Mouse (Mus musculus) heart, embryonic 11.5 days (tissue): ENCODE data around the gene Cpn1. TPM values are rescaled to one million over a fixed set of nuclear protein-coding genes. Genes with fewer than 3 reads are reported as not detected.

Source experiments
- ATAC-seq: fragments of 200-750 bp; cut with Nextera tagmentation; replicated peaks from 2 replicates; pipeline ENCODE4 v1.8.0; 2017; ENCODE audit warnings: moderate library complexity; ENCODE audit not compliant: insufficient number of reproducible peaks, low FRiP score, low TSS enrichment
- H3K27ac ChIP-seq: fragments of 300-500 bp; sonication (generic); 2 replicates; pipeline ENCODE4 v1.5.1; 2014; ENCODE audit warnings: mild to moderate bottlenecking, low read depth, low read length
- H3K27me3 ChIP-seq: fragments of 300-500 bp; sonication (generic); 2 replicates; pipeline ENCODE4 v1.6.1; 2014; ENCODE audit warnings: mild to moderate bottlenecking, low read length, mixed read lengths; ENCODE audit not compliant: control insufficient read depth, insufficient read depth
- H3K36me3 ChIP-seq: fragments of 300-500 bp; sonication (generic); 2 replicates; pipeline ENCODE4 v1.6.1; 2014; ENCODE audit warnings: mild to moderate bottlenecking, low read length, moderate library complexity, mixed read lengths; ENCODE audit not compliant: control insufficient read depth, insufficient read depth
- H3K4me1 ChIP-seq: fragments of 300-500 bp; sonication (generic); 2 replicates; pipeline ENCODE4 v1.6.1; 2014; ENCODE audit warnings: low read length; ENCODE audit not compliant: control insufficient read depth, insufficient read depth
- H3K4me2 ChIP-seq: fragments of 300-500 bp; sonication (generic); 2 replicates; pipeline ENCODE4 v1.6.1; 2014; ENCODE audit warnings: mild to moderate bottlenecking, moderate library complexity
- H3K4me3 ChIP-seq: fragments of 300-500 bp; sonication (generic); 2 replicates; pipeline ENCODE4 v1.5.1; 2014; ENCODE audit warnings: low read depth, low read length
- H3K9ac ChIP-seq: fragments of 300-500 bp; sonication (generic); 2 replicates; pipeline ENCODE4 v1.6.1; 2014; ENCODE audit warnings: mild to moderate bottlenecking, low read depth, low read length, moderate library complexity
- H3K9me3 ChIP-seq: fragments of 300-500 bp; sonication (generic); replicated peaks from 2 replicates; pipeline ENCODE4 v1.6.1; 2016; ENCODE audit warnings: low read length; ENCODE audit not compliant: control insufficient read depth
- WGBS: fragments of 180-500 bp; shearing (Covaris S2); extraction: QIAGEN DNeasy Blood & Tissue Kit; methylation state at CpG from one replicate; pipeline ENCODE4 v1.1.7; 2014; ENCODE audit not compliant: insufficient replicate concordance; 5-methylcytosine and 5-hydroxymethylcytosine counted together
- polyA plus RNA-seq: library from polyadenylated mRNA; unstranded; fragments of >200 nt; fragmentation: Nextera tagmentation; extraction: Ambion mirVana; gene quantifications from 2 replicates; pipeline ENCODE4 v1.2.1, GENCODE M21; 2014

Gene Cpn1
- polyA plus RNA-seq, 1 experiment from 2014 or later, result 2.0 TPM

DNA sequence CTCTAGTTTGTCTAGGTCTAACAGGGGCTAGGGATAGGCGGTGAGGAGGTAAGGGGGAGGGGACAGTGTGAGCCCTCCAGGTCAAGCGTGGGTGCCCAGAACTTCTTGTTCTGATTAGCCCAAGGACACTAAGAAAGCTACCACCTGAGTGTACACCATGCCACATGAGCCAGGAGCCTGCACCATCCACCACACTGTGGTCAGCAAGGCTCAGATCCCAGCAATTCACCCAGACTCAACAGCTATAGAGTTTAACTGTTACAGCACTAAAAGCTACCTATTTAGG, 69.0 kb downstream of the Cpn1 start:
- H3K4me3 ChIP-seq, result no peak overlapping the region

DNA sequence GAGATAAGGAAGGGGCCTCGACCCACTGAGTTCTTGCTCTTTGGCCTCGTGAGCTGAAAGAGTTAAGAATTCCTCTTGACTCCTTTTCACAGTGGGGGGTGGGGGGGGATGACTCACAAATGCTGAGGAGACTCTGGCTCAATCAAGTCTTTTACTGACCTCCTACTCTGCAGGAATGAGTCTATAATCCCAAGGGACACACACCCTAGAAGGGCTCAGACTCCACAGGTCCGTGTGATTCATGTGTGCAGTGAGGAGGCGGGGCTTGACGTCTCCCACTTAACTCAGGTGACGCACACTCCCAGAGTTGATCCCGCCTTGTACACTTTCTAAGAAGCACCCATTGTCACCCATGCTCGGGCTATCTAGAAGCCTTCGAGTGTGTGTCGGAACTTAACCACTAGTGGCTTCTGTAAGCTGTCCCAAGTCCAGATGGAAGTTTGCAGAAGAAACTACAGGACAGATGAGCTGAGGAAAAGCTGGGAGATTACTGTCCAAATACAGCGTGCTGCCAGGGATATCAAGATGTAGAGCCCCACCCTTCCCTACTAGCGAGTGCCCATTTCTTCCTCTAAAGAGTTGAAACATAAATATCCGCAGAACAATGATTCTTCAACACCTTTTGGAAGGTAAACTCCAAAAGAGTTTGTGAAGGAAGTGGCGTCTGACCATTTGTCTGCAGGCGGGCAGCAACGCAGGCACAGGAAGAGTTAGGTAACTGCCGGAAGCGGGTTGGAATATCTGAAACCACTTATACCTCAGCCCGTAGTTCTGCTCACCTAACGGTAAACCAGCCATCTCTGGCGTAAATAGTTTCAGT, 69.6 kb downstream of the Cpn1 start:
- H3K27me3 ChIP-seq, result no peaks in the 10 kb centered on the region
- no peak overlapping the region for H3K27ac ChIP-seq
- peak overlapping the region; percentile 56 for H3K4me2 ChIP-seq
- H3K4me3 ChIP-seq, result no peak overlapping the region
- peaks cover 36% of the 10 kb centered on the region for H3K4me1 ChIP-seq
- 0 out of 2 replicates have a peak, but pooled peaks have one; percentile 39 for ATAC-seq
- H3K36me3 ChIP-seq, result no peaks in the 10 kb centered on the region
- no peak overlapping the region for H3K9ac ChIP-seq
- H3K9me3 ChIP-seq, result no peaks in the 10 kb centered on the region
- 33% methylated on average over 21 of the region's 21 CpGs for WGBS

More for the DNA sequence above, 69.0 kb downstream of the Cpn1 start:
- no peak overlapping the region for H3K27ac ChIP-seq
- H3K4me2 ChIP-seq, result peak overlapping the region; percentile 56
- 65% methylated on average over 2 of the region's 2 CpGs for WGBS
- no peaks in the 10 kb centered on the region for H3K27me3 ChIP-seq
- no peaks in the 10 kb centered on the region for H3K9me3 ChIP-seq
- H3K9ac ChIP-seq, result no peak overlapping the region
- H3K36me3 ChIP-seq, result no peaks in the 10 kb centered on the region
- peaks cover 36% of the 10 kb centered on the region for H3K4me1 ChIP-seq
- ATAC-seq, result no peak

DNA sequence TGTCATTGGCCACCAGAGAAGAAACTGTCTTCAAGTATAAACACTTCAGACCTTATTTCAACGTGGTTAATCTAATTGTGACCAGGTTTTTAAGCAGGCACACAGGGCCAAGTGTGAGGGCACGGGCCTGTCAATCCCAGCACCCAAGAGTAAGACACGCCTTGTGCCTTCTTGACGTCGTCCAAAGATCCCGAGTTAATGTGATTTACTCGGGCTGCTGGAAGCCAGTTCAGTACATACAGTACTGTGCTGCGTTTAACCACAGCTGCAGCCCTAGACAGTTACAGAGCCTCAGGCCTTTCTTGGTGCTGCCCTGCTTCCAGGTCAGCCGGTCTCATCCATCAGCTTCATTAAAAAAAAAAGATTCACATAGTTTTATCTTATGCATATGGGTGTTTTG, 70.9 kb downstream of the Cpn1 start:
- H3K27ac ChIP-seq, result no peak overlapping the region
- 74% methylated on average over 9 of the region's 9 CpGs for WGBS
- H3K9me3 ChIP-seq, result no peaks in the 10 kb centered on the region
- H3K9ac ChIP-seq, result no peak overlapping the region
- H3K4me2 ChIP-seq, result no peak overlapping the region
- no peak overlapping the region for H3K4me3 ChIP-seq
- H3K36me3 ChIP-seq, result 0 out of 2 replicates have a peak, but pooled peaks cover 4% of the 10 kb centered on the region
- no peaks in the 10 kb centered on the region for H3K27me3 ChIP-seq
- no peak for ATAC-seq
- H3K4me1 ChIP-seq, result peaks cover 24% of the 10 kb centered on the region

DNA sequence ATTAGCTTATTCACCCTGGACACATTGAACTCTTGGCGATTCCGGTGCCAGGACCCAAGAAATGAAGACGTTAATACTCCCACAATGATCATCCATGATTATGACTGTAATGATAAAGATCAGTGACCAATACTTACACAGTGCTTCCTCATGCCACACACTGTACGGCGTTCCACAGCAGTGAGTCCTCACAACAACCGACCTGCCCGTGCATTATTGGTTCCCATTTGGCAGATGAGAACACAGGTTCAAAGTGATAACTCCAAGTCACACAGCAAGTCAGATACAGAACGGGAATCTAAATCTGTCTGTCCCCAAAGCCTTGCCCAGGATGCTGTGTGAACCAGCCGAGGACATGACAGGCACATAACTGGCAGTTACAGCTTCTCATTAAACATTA, 71.4 kb downstream of the Cpn1 start:
- Histone ChIP-seq H3K9me3 (no peaks in the 10 kb centered on the region), H3K27me3 (no peaks in the 10 kb centered on the region), H3K4me2 (no peak overlapping the region), H3K36me3 (0 out of 2 replicates have a peak, but pooled peaks cover 4% of the 10 kb centered on the region), H3K9ac (no peak overlapping the region), H3K4me1 (peaks cover 20% of the 10 kb centered on the region), H3K27ac (no peak overlapping the region), H3K4me3 (no peak overlapping the region)
- 84% methylated on average over 9 of the region's 9 CpGs for WGBS
- no peak for ATAC-seq

DNA sequence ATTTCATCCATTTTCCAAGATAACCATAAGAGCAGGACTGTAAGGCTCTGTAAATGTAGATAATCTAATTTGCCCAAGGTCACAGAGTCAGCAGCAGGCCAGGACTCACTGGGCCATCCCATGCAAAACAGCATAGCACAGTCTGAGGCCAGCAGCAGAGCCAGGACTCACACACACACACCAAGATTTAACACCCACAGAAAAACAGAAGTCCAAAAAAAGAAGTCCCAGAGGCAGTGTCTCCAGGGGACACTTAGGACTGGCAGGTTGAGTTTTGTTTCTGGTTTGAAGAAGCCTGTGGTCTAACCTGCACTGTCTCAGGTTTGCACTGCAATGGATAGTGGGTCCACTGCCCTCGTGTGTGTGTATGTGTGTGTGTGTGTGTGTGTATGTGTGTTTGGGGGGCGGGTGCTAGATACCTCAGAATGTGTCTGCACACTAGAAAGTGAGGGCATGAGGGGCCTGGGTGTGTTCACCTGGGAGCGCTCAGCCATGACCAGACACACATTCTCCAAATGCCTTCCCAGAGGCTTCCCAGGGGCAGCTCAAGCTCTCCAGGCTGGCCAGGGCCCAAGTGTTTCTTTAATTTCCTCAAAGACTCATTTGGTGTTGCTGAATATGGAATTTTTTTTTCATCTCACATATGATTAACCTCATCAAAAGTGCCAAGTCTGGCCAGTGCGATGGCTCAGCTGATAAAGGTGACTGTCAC, 73.4 kb downstream of the Cpn1 start:
- no peak overlapping the region for H3K4me3 ChIP-seq
- 62% methylated on average over 4 of the region's 4 CpGs for WGBS
- no peak overlapping the region for H3K9ac ChIP-seq
- H3K27me3 ChIP-seq, result no peaks in the 10 kb centered on the region
- H3K9me3 ChIP-seq, result no peaks in the 10 kb centered on the region
- H3K36me3 ChIP-seq, result 0 out of 2 replicates have a peak, but pooled peaks cover 4% of the 10 kb centered on the region
- no peak overlapping the region for H3K4me2 ChIP-seq
- ATAC-seq, result no peak
- H3K4me1 ChIP-seq, result peaks cover 15% of the 10 kb centered on the region
- no peak overlapping the region for H3K27ac ChIP-seq

DNA sequence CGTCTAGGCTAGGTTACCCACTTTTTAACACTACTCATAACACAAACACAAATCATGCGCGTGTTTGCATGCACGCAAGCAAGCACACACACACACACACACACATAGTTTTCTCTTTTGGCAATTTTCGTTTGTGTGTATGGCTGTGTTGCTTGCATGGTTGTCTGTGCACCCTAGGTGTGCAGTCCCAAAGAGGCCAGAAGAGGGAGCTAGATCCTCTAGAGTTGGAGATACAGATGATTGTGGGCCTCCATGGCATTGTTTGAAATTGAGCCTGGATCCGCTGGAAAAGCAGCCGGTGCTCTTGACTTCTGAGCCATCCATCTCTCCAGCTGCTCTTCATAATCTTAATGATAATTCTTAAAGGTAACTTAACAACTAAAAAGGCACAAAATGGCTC, 79.9 kb downstream of the Cpn1 start:
- Histone ChIP-seq H3K36me3 (peaks cover 14% of the 10 kb centered on the region), H3K9me3 (no peaks in the 10 kb centered on the region), H3K9ac (no peak overlapping the region), H3K4me1 (no peaks in the 10 kb centered on the region), H3K4me3 (no peak overlapping the region), H3K27ac (no peak overlapping the region), H3K27me3 (no peaks in the 10 kb centered on the region), H3K4me2 (no peak overlapping the region)
- no peak for ATAC-seq
- WGBS, result 87% methylated on average over 7 of the region's 7 CpGs

Other genes starting within 250 kb of the Cpn1 start
- gene Cutc, start 233.6 kb downstream of the Cpn1 start, polyA plus RNA-seq, result 8.6 and 10.9 TPM in 2 replicates
- 8.8 and 10.4 TPM in 2 replicates for gene Cox15, start 233.6 kb downstream of the Cpn1 start, polyA plus RNA-seq
- 0.03 and 0.04 TPM in 2 replicates for gene Abcc2, start 204.4 kb downstream of the Cpn1 start, polyA plus RNA-seq
- 11.4 and 11.7 TPM in 2 replicates for gene Dnmbp, start 46.4 kb downstream of the Cpn1 start, polyA plus RNA-seq
- gene Cyp2c23, start 42.7 kb upstream of the Cpn1 start, polyA plus RNA-seq, result 0.20 TPM in 1 of 2 replicates, not detected in the other
- 14.4 and 16.2 TPM in 2 replicates for gene Erlin1, start 83.2 kb upstream of the Cpn1 start, polyA plus RNA-seq
- gene Chuk, start 120.9 kb upstream of the Cpn1 start, polyA plus RNA-seq, result 31.8 and 38.9 TPM in 2 replicates
- gene Cwf19l1, start 149.3 kb upstream of the Cpn1 start, polyA plus RNA-seq, result 22.4 and 26.1 TPM in 2 replicates
- 65.5 and 76.0 TPM in 2 replicates for gene Bloc1s2, start 159.9 kb upstream of the Cpn1 start, polyA plus RNA-seq
- not detected in 2 replicates for gene Pkd2l1, start 205.9 kb upstream of the Cpn1 start, polyA plus RNA-seq
- gene Scd3, start 216.7 kb upstream of the Cpn1 start, polyA plus RNA-seq, result 0.21 TPM in 1 of 2 replicates, not detected in the other